Mouse (Mus musculus) olfactory bulb, adult 2 months (tissue): ENCODE results near the gene Tbl1x.

Experiments
- CTCF ChIP-seq: fragments of 200-500 bp; IDR thresholded peaks from 2 replicates; pipeline ENCODE4 v1.5.1; 2012; ENCODE audit warnings: low read depth, mild to moderate bottlenecking, low read length, moderate library complexity; ENCODE audit not compliant: insufficient read depth
- POLR2A ChIP-seq: fragments of 200-500 bp; IDR thresholded peaks from 2 replicates; pipeline ENCODE4 v1.6.1; 2012; ENCODE audit warnings: mild to moderate bottlenecking, low read depth, low read length, moderate library complexity; ENCODE audit not compliant: insufficient read depth

GRCm38 (mm10) chrX:77566739-77567138, 55.9 kb downstream of the Tbl1x start:
- TF ChIP-seq POLR2A, result no peak
- TF ChIP-seq CTCF, result no peak
